Mouse (Mus musculus) activated CD4-positive, CD25-positive, alpha-beta regulatory T cell, adult 4 months (primary cell): Measurements from ENCODE around the gene Panx3. TPM values are rescaled to one million over a fixed set of nuclear protein-coding genes. Genes with fewer than 3 reads are reported as not detected.

Experiments used
- ATAC-seq: one replicate; pipeline ENCODE4 v1.8.0; 2017
- polyA plus RNA-seq, 2 experiments: library from polyadenylated mRNA; unstranded; fragments of 100-300 nt; shearing (Covaris generic); gene quantifications; one replicate each; pipeline ENCODE4 v1.2.1; 2017

Panx3 gene
- polyA plus RNA-seq: not detected

DNA sequence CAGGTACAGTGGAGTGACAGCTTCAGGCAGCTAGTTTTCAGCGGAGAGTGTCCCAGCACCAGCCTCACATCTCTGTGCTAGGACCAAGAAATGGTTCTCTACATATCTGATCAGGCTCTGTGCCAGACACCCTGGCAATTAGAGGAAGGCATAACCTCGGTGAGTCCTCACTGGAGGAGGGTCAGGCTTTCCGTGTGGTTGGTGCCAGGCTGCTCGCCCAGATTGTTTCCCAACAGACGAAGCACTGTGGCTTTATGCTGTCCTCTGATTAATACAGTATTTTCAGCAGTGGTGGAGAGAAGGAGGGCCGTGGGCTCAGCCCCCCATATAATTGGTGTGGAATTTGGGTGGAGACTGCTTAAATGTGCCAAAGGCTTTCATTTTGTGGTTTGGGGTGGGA lies at the start of gene Panx3:
Gene Panx3, minus strand, starts transcription at position 121 of the 400 bp plus-strand sequence.
- no peak for ATAC-seq

GRCm38 (mm10) chr9:37716150-37716549 lies 47.1 kb upstream of the Panx3 start, which contains the start of gene Olfr160:
Gene Olfr160 (minus strand): TSS chr9:37716250.
- ATAC-seq: no peak

DNA sequence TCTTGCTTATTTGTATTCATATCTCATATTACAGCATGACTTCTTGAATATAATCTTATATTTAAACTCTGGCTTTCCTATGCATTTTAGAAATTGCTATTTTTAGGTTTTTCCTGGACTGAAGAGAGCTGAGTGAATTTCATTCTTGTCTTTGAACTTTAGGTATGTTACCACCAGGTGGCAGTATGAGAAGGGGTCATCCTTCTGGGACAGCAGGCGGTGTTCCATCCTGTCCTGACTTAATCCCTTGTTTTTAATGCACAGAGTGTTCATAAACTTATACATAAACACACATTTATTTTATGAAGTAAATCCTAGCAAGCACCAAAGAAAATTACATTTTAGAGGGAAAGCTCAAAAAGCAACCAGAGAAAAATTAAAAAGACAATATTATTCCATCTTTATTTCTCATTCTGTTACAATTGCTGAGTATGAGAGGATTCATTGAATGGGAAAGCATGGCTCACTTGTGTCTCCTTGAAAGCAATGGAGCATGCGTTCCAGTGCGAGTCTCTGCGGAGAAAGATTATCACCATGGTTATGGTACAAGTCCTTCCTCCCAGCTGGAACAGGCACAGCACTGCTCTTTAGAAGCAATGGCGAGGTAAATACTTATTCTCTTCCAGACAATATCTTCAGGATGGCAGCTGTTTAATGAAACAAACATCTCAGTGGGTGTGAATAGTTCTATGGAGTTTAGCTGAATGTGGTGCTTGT lies 21.1 kb upstream of the Panx3 start:
- ATAC-seq: no peak

GRCm38 (mm10) chr9:37687941-37688303 lies 18.9 kb upstream of the Panx3 start:
- no peak for ATAC-seq

- ATAC-seq: no peak
These were observed 18.4 kb upstream of the Panx3 start for GRCm38 (mm10) chr9:37687288-37687940.

- no peak for ATAC-seq
These were observed 12.1 kb upstream of the Panx3 start for GRCm38 (mm10) chr9:37681123-37681522.

DNA sequence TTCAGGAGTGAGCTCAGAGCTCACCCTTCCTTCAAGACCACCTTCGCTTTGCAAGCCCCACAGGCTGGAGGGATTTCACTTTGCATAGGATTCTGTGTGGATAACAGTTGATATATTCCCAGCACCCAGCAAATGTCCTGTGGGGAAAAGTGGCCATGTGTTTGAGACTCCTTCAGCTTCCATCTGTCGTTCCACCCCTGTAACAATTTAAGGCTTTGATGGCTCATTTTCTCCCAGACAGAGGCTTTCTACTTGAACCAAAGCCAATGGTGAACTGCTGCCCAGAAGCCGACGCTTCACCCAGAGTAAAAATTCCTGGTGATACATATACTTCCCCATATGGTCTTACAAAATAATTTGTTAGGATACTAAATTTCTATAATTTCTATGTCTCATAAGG lies 6.3 kb upstream of the Panx3 start:
- ATAC-seq: no peak

DNA sequence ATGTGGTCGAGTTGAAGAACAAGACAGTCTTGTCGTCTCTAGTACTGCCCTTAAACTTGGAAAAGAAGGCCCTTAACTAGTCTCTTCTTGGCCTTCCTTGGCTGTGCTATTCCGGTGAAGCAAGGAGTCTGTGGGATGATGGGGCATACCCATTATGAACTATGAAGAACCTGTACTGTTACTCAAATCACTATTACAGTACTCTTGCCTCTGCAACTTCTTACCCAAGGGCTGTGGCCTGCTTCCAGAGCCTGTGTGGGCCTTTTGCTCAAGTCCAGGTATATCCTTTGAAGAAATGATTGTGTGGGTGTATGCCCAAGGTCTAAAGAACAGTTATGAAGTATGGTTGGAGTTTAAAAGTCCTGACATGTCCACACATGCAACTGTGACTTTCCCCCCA lies 1.2 kb upstream of the Panx3 start:
- ATAC-seq: no peak

DNA sequence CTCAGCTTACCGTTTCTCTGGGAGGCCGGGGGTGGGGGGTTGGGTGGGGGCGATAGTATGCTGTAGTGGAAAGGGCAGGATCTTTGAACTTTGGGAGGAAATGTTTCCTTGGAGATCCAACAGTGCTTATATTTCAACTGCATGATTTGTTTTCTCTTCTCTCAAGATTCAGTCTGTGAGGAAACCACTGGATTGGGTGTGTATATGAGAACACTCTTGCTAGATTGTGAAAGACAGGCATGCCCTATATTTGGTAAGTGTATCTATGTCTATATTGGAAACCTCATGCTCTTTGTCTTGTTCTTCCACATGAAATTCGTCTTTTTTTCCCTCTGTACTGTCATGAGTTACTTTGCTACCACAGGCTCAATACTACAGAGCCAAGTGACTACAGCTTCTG lies 643 bp upstream of the Panx3 start:
- no peak for ATAC-seq

- no peak for ATAC-seq
These were observed 3.0 kb downstream of the Panx3 start for GRCm38 (mm10) chr9:37666045-37666444.

DNA sequence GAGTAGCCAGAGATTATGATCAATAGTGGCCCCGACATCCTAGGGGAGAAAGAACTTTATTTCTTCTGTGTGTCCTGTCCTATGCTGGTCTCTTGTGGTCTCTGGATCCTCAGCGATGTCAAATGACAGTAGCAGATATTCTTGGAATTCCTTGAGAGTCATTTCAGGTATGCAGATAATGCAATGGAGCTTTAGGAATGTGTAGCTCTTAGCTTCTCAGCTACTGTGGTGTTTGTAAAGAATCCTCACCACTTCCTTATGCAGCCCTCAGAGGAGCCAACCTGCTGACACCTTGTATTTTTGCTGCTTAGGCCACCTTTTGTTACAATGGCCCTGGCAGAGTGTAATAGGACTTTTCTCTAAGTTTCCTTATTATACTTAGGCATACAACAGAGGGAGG lies 4.4 kb downstream of the Panx3 start:
- ATAC-seq: no peak

GRCm38 (mm10) chr9:37663210-37663609 lies 5.8 kb downstream of the Panx3 start:
- ATAC-seq: no peak

- ATAC-seq: no peak
These were observed 9.6 kb downstream of the Panx3 start for GRCm38 (mm10) chr9:37659413-37659812.

GRCm38 (mm10) chr9:37656931-37657481 lies 12.0 kb downstream of the Panx3 start, which contains the start of gene Tbrg1:
Gene Tbrg1 (minus strand): TSS chr9:37657312.
- ATAC-seq: peak; percentile 55

GRCm38 (mm10) chr9:37656439-37656881 lies 12.6 kb downstream of the Panx3 start:
- peak; percentile 85 for ATAC-seq

DNA sequence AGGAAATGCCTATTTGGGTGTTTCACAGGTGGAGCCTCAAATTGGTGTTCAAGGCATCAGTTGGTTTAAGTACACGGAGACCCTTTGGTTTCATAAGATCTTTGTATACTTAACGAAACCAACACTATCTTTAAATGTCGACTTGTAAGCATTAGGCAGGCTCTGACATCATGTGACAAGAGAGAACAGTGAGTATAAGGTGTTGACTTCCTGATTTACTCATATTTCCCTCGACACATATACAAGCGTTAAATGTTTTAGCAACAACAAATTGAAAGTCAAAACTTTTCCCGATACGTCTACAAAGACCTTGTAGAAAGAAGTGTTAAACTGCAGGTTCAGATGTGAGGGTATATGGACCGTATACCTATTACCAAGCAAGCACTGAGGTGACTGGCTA lies 13.1 kb downstream of the Panx3 start:
- peak; percentile 44 for ATAC-seq

DNA sequence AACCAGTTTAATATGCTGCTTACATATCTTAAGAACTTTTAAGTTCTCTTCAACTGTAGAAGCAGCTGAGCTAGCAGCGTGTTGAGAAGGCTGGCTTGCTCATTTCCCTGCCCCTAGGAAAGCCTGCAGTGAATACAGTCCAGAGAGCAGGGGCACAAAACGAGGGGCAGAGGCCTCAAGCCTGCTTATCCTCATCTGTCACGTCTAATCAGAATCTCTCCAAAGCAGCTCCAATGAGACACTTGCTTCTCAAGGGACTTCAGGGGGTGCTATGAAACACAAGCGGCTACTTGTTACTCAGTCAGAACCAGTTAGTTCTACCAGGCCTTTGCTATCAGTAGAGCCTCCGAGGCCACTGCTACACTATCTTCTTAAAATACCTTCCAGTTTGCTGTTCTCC lies 15.2 kb downstream of the Panx3 start:
- no peak for ATAC-seq

DNA sequence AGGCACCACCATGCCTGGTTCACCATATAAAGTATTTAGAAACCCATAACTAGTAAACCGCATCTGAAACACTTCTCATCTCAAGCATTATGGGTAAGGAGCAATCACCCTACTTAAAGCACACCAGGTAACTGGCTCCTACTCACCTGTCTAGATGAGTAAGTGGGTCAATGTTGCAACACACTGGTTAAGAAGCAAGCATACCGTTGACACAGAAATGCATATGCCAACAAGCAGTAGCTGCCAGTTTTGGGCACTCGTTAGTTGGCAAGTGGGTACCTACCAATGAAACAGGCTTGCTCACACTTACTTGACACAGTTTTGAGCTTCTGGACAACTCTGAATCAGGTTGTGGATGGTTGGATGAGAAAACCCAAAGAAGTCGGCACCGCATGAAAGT lies 18.4 kb downstream of the Panx3 start:
- ATAC-seq: no peak

GRCm38 (mm10) chr9:37646246-37646645 lies 22.8 kb downstream of the Panx3 start:
- ATAC-seq: no peak

- no peak for ATAC-seq
These were observed 30.3 kb downstream of the Panx3 start for GRCm38 (mm10) chr9:37638721-37639120.

GRCm38 (mm10) chr9:37636800-37637542 lies 32.1 kb downstream of the Panx3 start:
- ATAC-seq: no peak

GRCm38 (mm10) chr9:37636335-37636734 lies 32.7 kb downstream of the Panx3 start:
- peak; percentile 49 for ATAC-seq

GRCm38 (mm10) chr9:37634269-37634668 lies 34.8 kb downstream of the Panx3 start:
- no peak for ATAC-seq
